8 mouse cellular contexts compared by ENCODE assay signal in the genomic region with DNA sequence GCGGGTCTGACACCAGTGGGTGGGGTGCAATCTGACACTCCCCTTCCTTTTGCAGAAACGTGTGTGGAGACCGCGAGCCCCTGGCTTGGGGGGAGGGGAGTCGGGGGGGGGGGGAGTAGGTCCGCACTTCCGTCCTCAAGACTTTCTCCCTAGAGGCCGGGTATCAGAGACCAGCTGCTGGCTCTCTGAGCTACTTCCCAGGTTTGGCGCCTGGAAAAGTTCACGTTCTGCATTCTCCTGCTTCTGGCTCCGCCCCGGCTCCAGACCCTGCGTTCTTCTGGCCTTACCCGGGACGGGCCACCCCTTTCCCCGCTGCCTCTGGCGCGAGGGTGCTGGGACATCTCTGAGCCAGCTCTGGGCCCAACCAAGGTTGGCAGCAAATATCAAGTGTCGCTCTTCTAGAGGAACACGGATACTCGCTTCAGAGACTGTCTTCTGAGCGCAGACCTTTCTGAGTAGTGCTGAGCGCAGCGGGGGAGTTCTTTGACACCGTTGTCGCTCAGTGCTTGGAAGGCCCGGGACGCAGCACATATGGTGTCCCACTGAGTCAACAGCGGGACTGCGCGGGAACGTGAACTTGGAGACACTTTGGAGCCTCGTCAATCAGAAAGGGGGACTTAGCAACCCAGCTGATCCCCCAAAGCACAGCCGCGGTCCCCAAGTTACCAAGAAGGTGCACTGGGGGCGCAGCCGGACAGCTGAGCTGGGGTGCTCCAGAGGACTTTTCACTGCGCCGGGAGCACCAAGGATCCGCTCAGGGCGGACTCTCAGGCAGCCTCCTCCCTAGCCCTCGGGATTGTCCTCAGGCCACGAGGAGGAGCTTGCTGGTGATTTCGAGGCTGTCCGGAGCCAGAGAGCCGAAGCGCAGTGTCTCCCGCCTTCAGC. TPM values are rescaled to one million over a fixed set of nuclear protein-coding genes. Genes with fewer than 3 reads are reported as not detected.
DNase-seq lines count a peak whose midpoint lies in the region; ATAC-seq and TF ChIP-seq lines count a peak whose summit lies in the region.

A gene (plus strand): TSS at position 126 of the 885 bp plus-strand sequence.

- 24% methylated on average over 42 of the region's 48 CpGs for WGBS in embryonic facial prominence, embryonic 11.5 days
- 12% methylated on average over 47 of the region's 48 CpGs for WGBS in heart, embryonic 10.5 days
- WGBS in lung, postnatal 0 days = 13% methylated on average over 41 of the region's 48 CpGs

- no peaks in the 10 kb centered on the region for H3K9me3 ChIP-seq in embryonic facial prominence, embryonic 11.5 days (replicated peaks; ENCODE audit: control insufficient read depth, low read length)
- H3K9me3 ChIP-seq in heart, embryonic 10.5 days = no peaks in the 10 kb centered on the region
- no peaks in the 10 kb centered on the region for H3K9me3 ChIP-seq in lung, postnatal 0 days (ENCODE audit: low read length)

- peak within 1 kb of the TSS; percentile 39 for H3K4me3 ChIP-seq in embryonic facial prominence, embryonic 11.5 days (ENCODE audit: low read depth, low read length)
- peak within 1 kb of the TSS; percentile 63 for H3K4me3 ChIP-seq in heart, embryonic 10.5 days
- peak within 1 kb of the TSS; percentile 38 for H3K4me3 ChIP-seq in lung, postnatal 0 days (ENCODE audit: low read depth, low read length)

- H3K4me1 ChIP-seq in embryonic facial prominence, embryonic 11.5 days (ENCODE audit: control insufficient read depth, insufficient read depth, low read length) = no peaks in the 10 kb centered on the region
- H3K4me1 ChIP-seq in heart, embryonic 10.5 days = no peaks in the 10 kb centered on the region
- no peaks in the 10 kb centered on the region for H3K4me1 ChIP-seq in lung, postnatal 0 days (ENCODE audit: insufficient read depth, low read depth, low read length)

- intact Hi-C loops in left cerebral cortex, postnatal 4 days (cut with DNase I) = no loop called here

- H3K9ac ChIP-seq in embryonic facial prominence, embryonic 11.5 days (replicated peaks; ENCODE audit: low read length) = 0 out of 2 replicates have a peak within 1 kb of the TSS, but pooled peaks have one; percentile 18
- H3K9ac ChIP-seq in lung, postnatal 0 days (replicated peaks; ENCODE audit: low read depth) = no peak within 1 kb of the TSS

- DNase-seq in left cerebral cortex, postnatal 4 days = peak; percentile 6
- no peak for DNase-seq in left cerebral cortex, adult 11 months (ENCODE audit: low spot score)
- peak; percentile 35 for DNase-seq in embryonic facial prominence, embryonic 11.5 days (ENCODE audit: low spot score)
- DNase-seq in heart, embryonic 10.5 days (ENCODE audit: low spot score) = peak; percentile 77
- DNase-seq in kidney, adult 9 months = peak; percentile 32
- DNase-seq in lung, postnatal 0 days (ENCODE audit: low spot score) = peak; percentile 52
- DNase-seq in retina, embryonic 14.5 days (ENCODE audit: low spot score) = peak; percentile 42

- no peaks in the 10 kb centered on the region for H3K36me3 ChIP-seq in embryonic facial prominence, embryonic 11.5 days (replicated peaks; ENCODE audit: control insufficient read depth, insufficient read depth, low read depth, low read length)
- H3K36me3 ChIP-seq in heart, embryonic 10.5 days = no peaks in the 10 kb centered on the region
- no peaks in the 10 kb centered on the region for H3K36me3 ChIP-seq in lung, postnatal 0 days (ENCODE audit: insufficient read depth, low read length)

- ATAC-seq in embryonic facial prominence, embryonic 11.5 days (replicated peaks; ENCODE audit: insufficient number of reproducible peaks, low FRiP score, low TSS enrichment, low read depth) = peak; percentile 61
- ATAC-seq in lung, postnatal 0 days = peak; percentile 81
- no peak for ATAC-seq in erythroid progenitor cell, adult 5-6 weeks (replicated peaks; ENCODE audit: low FRiP score, poor library complexity, severe bottlenecking)

- peak within 1 kb of the TSS; percentile 78 for H3K4me2 ChIP-seq in embryonic facial prominence, embryonic 11.5 days (ENCODE audit: low read depth, low read length)
- H3K4me2 ChIP-seq in lung, postnatal 0 days (replicated peaks; ENCODE audit: low read depth, low read length) = peak within 1 kb of the TSS; percentile 65

- H3K27ac ChIP-seq in embryonic facial prominence, embryonic 11.5 days (replicated peaks; ENCODE audit: low read depth, low read length) = no peak within 1 kb of the TSS
- peak within 1 kb of the TSS; percentile 83 for H3K27ac ChIP-seq in heart, embryonic 10.5 days
- H3K27ac ChIP-seq in lung, postnatal 0 days (ENCODE audit: low read length) = no peak within 1 kb of the TSS

- H3K27me3 ChIP-seq in embryonic facial prominence, embryonic 11.5 days (ENCODE audit: control insufficient read depth, insufficient read depth, low read length) = peaks cover 6% of the 10 kb centered on the region; the same call in 1 of the 2 replicates
- peaks cover 32% of the 10 kb centered on the region for H3K27me3 ChIP-seq in heart, embryonic 10.5 days (ENCODE audit: insufficient read depth, poor library complexity, severe bottlenecking)
- no peaks in the 10 kb centered on the region for H3K27me3 ChIP-seq in lung, postnatal 0 days (replicated peaks; ENCODE audit: insufficient read depth, low read length)

- TF ChIP-seq CTCF in lung, postnatal 0 days (IDR thresholded peaks at IDR 0.05) = peak; percentile 20; the same call in 1 of the 2 replicates

- no peak for TF ChIP-seq EP300 in lung, postnatal 0 days (IDR thresholded peaks at IDR 0.05)

RNA-seq across cellular contexts. Expression of the gene that starts here (rescaled TPM):
- 1 to 10 TPM; 3.0 to 3.3 TPM for total RNA-seq in left cerebral cortex, postnatal 4 days (2021)
- 1.2 and 1.8 TPM in 2 replicates for polyA plus RNA-seq in embryonic facial prominence, embryonic 11.5 days (2014; fragmentation: Nextera tagmentation; extraction: Ambion mirVana)
- polyA plus RNA-seq in heart, embryonic 10.5 days (2016; fragmentation: Nextera tagmentation; extraction: Ambion mirVana) = 7.2 and 9.5 TPM in 2 replicates
- 11.1 and 12.1 TPM in 2 replicates for polyA plus RNA-seq in lung, postnatal 0 days (2015; fragmentation: Nextera tagmentation; extraction: Ambion mirVana)
- 0.72 TPM in 1 of 2 replicates, not detected in the other for total RNA-seq in erythroid progenitor cell, adult 5-6 weeks (2015; ENCODE audit: low replicate concordance)
- total RNA-seq in erythroid progenitor cell, adult 5-6 weeks (2017; ENCODE audit: low replicate concordance) = 0.53 and 0.77 TPM in 2 replicates
